Mouse (Mus musculus): ENCODE results near the gene Rps16.

The Rps16 gene

GRCm38 (mm10) chr7:28348601-28349000 is 1.9 kb upstream of the Rps16 start:
- DNase-seq = peak; percentile 52

- DNase-seq = no peak
These were observed 1.3 kb downstream of the Rps16 start for GRCm38 (mm10) chr7:28351676-28352191.

- no peak for DNase-seq
These were observed 2.8 kb downstream of the Rps16 start for GRCm38 (mm10) chr7:28353267-28353666.

GRCm38 (mm10) chr7:28354113-28354581 is 3.7 kb downstream of the Rps16 start:
- DNase-seq = no peak

GRCm38 (mm10) chr7:28354596-28354995 is 4.1 kb downstream of the Rps16 start:
- no peak for DNase-seq

- no peak for DNase-seq
These were observed 4.8 kb downstream of the Rps16 start for GRCm38 (mm10) chr7:28355221-28355620.

- DNase-seq = peak; percentile 74
These were observed 6.5 kb downstream of the Rps16 start for GRCm38 (mm10) chr7:28356981-28357380.

GRCm38 (mm10) chr7:28357984-28358383 is 7.5 kb downstream of the Rps16 start:
- peak; percentile 34 for DNase-seq

- no peak for DNase-seq
These were observed 8.0 kb downstream of the Rps16 start for GRCm38 (mm10) chr7:28358431-28358830.

- no peak for DNase-seq
These were observed 9.4 kb downstream of the Rps16 start for GRCm38 (mm10) chr7:28359854-28360253.

GRCm38 (mm10) chr7:28360291-28360690 is 9.8 kb downstream of the Rps16 start:
- DNase-seq = no peak

GRCm38 (mm10) chr7:28361647-28362341 is 11.3 kb downstream of the Rps16 start:
- no peak for DNase-seq

GRCm38 (mm10) chr7:28362441-28363060 is 12.1 kb downstream of the Rps16 start:
- DNase-seq = no peak

GRCm38 (mm10) chr7:28367663-28368275 is 17.3 kb downstream of the Rps16 start:
- no peak for DNase-seq

GRCm38 (mm10) chr7:28368276-28368920 is 17.9 kb downstream of the Rps16 start:
- DNase-seq = no peak

GRCm38 (mm10) chr7:28370051-28370450 is 19.6 kb downstream of the Rps16 start:
- DNase-seq = no peak

- DNase-seq = no peak
These were observed 20.6 kb downstream of the Rps16 start for GRCm38 (mm10) chr7:28370977-28371513.

GRCm38 (mm10) chr7:28371514-28371989 is 21.1 kb downstream of the Rps16 start:
- DNase-seq = peak; percentile 78

- peak; percentile 100 for DNase-seq
These were observed 22.0 kb downstream of the Rps16 start, which contains the start of gene Plekhg2 for GRCm38 (mm10) chr7:28372251-28373108. Gene Plekhg2 (minus strand): TSS chr7:28372599.

- peak; percentile 91 for DNase-seq
These were observed 22.7 kb downstream of the Rps16 start for GRCm38 (mm10) chr7:28373131-28373581.

- DNase-seq = no peak
These were observed 23.5 kb downstream of the Rps16 start for GRCm38 (mm10) chr7:28373891-28374495.
